Mouse (Mus musculus): Measurements from ENCODE around the gene Ptprn.
A peak's percentile ranks its signal among the peaks of the same experiment; 100 is the strongest.

Ptprn gene

GRCm38 (mm10) chr1:75222926-75223325, 41.4 kb downstream of the Ptprn start:
- no peak for DNase-seq

GRCm38 (mm10) chr1:75221538-75221937, 42.8 kb downstream of the Ptprn start:
- DNase-seq: no peak

- peak; percentile 58 for DNase-seq
These were observed 44.8 kb downstream of the Ptprn start, which contains the start of gene Tuba4a for GRCm38 (mm10) chr1:75219531-75219930. Tuba4a (minus strand) TSS chr1:75219865.

- peak; percentile 85 for DNase-seq
These were observed 45.2 kb downstream of the Ptprn start for GRCm38 (mm10) chr1:75219078-75219477.

- DNase-seq: peak; percentile 25
These were observed 45.9 kb downstream of the Ptprn start for GRCm38 (mm10) chr1:75218227-75219001.

GRCm38 (mm10) chr1:75217893-75218226, 46.4 kb downstream of the Ptprn start:
- DNase-seq: no peak

GRCm38 (mm10) chr1:75216797-75217585, 47.3 kb downstream of the Ptprn start:
- no peak for DNase-seq

GRCm38 (mm10) chr1:75215785-75216184, 48.5 kb downstream of the Ptprn start:
- no peak for DNase-seq

GRCm38 (mm10) chr1:75214886-75215285, 49.4 kb downstream of the Ptprn start:
- DNase-seq: no peak

- DNase-seq: no peak
These were observed 49.9 kb downstream of the Ptprn start for GRCm38 (mm10) chr1:75214442-75214841.

- no peak for DNase-seq
These were observed 51.2 kb downstream of the Ptprn start for GRCm38 (mm10) chr1:75213096-75213495.

- no peak for DNase-seq
These were observed 51.8 kb downstream of the Ptprn start for GRCm38 (mm10) chr1:75212542-75212941.

GRCm38 (mm10) chr1:75211141-75211708, 53.1 kb downstream of the Ptprn start:
- no peak for DNase-seq

- DNase-seq: peak; percentile 96
These were observed 53.9 kb downstream of the Ptprn start, which contains the start of the genes Glb1l and Stk16 for GRCm38 (mm10) chr1:75210136-75211087. Glb1l (minus strand) TSS chr1:75210813. Stk16 (plus strand) TSS chr1:75210838.

- peak; percentile 61 for DNase-seq
These were observed 55.2 kb downstream of the Ptprn start for GRCm38 (mm10) chr1:75208967-75209678.

- no peak for DNase-seq
These were observed 63.1 kb downstream of the Ptprn start for GRCm38 (mm10) chr1:75201236-75201635.
